Mouse (Mus musculus): ENCODE data around the gene 4930415O20Rik. TPM values are rescaled to one million over a fixed set of nuclear protein-coding genes. Genes with fewer than 3 reads are reported as not detected.

The 4930415O20Rik gene
- polyA plus RNA-seq, 1 experiment, result 5.1 TPM

- Histone ChIP-seq H3K4me3 (ENCODE audit: insufficient read depth, low read depth, low read length) (no peak overlapping the region), H3K27ac (replicated peaks; ENCODE audit: low read depth, low read length) (no peak overlapping the region), H3K4me1 (ENCODE audit: control insufficient read depth, insufficient read depth, insufficient read length, low read length) (no peaks in the 10 kb centered on the region)
Observed at GRCm38 (mm10) chr15:98626487-98627212, 55.8 kb downstream of the 4930415O20Rik start.

- no peaks in the 10 kb centered on the region for H3K4me1 ChIP-seq (ENCODE audit: control insufficient read depth, insufficient read depth, insufficient read length, low read length)
- no peak overlapping the region for H3K27ac ChIP-seq (replicated peaks; ENCODE audit: low read depth, low read length)
- H3K4me3 ChIP-seq (ENCODE audit: insufficient read depth, low read depth, low read length), result no peak overlapping the region
Observed at GRCm38 (mm10) chr15:98628589-98629254, 57.9 kb downstream of the 4930415O20Rik start.

- no peak overlapping the region for H3K4me3 ChIP-seq (ENCODE audit: insufficient read depth, low read depth, low read length)
- H3K4me1 ChIP-seq (ENCODE audit: control insufficient read depth, insufficient read depth, insufficient read length, low read length), result no peaks in the 10 kb centered on the region
- H3K27ac ChIP-seq (replicated peaks; ENCODE audit: low read depth, low read length), result no peak overlapping the region
Observed at GRCm38 (mm10) chr15:98629464-98629863, 58.7 kb downstream of the 4930415O20Rik start.

GRCm38 (mm10) chr15:98630540-98630939, 59.7 kb downstream of the 4930415O20Rik start, which contains the start of gene Cacnb3:
Gene Cacnb3, plus strand, starts transcription at chr15:98630840.
- no peak within 1 kb of the TSS for H3K27ac ChIP-seq (replicated peaks; ENCODE audit: low read depth, low read length)
- no peaks in the 10 kb centered on the region for H3K4me1 ChIP-seq (ENCODE audit: control insufficient read depth, insufficient read depth, insufficient read length, low read length)
- H3K4me3 ChIP-seq (ENCODE audit: insufficient read depth, low read depth, low read length), result no peak within 1 kb of the TSS

GRCm38 (mm10) chr15:98631493-98631892, 60.7 kb downstream of the 4930415O20Rik start:
- H3K4me1 ChIP-seq (ENCODE audit: control insufficient read depth, insufficient read depth, insufficient read length, low read length), result no peaks in the 10 kb centered on the region
- no peak overlapping the region for H3K4me3 ChIP-seq (ENCODE audit: insufficient read depth, low read depth, low read length)
- H3K27ac ChIP-seq (replicated peaks; ENCODE audit: low read depth, low read length), result no peak overlapping the region

GRCm38 (mm10) chr15:98632107-98632744, 61.4 kb downstream of the 4930415O20Rik start:
- Histone ChIP-seq H3K4me1 (ENCODE audit: control insufficient read depth, insufficient read depth, insufficient read length, low read length) (no peaks in the 10 kb centered on the region), H3K27ac (replicated peaks; ENCODE audit: low read depth, low read length) (no peak overlapping the region), H3K4me3 (ENCODE audit: insufficient read depth, low read depth, low read length) (peak overlapping the region; percentile 31; the same call in 1 of the 2 replicates)

- peak overlapping the region; percentile 31; the same call in 1 of the 2 replicates for H3K4me3 ChIP-seq (ENCODE audit: insufficient read depth, low read depth, low read length)
- H3K4me1 ChIP-seq (ENCODE audit: control insufficient read depth, insufficient read depth, insufficient read length, low read length), result no peaks in the 10 kb centered on the region
- no peak overlapping the region for H3K27ac ChIP-seq (replicated peaks; ENCODE audit: low read depth, low read length)
Observed at GRCm38 (mm10) chr15:98632921-98633320, 62.1 kb downstream of the 4930415O20Rik start.

GRCm38 (mm10) chr15:98633822-98634470, 63.1 kb downstream of the 4930415O20Rik start:
- Histone ChIP-seq H3K4me1 (ENCODE audit: control insufficient read depth, insufficient read depth, insufficient read length, low read length) (no peaks in the 10 kb centered on the region), H3K4me3 (ENCODE audit: insufficient read depth, low read depth, low read length) (peak overlapping the region; percentile 49), H3K27ac (replicated peaks; ENCODE audit: low read depth, low read length) (no peak overlapping the region)

- no peak overlapping the region for H3K27ac ChIP-seq (replicated peaks; ENCODE audit: low read depth, low read length)
- peak overlapping the region; percentile 49 for H3K4me3 ChIP-seq (ENCODE audit: insufficient read depth, low read depth, low read length)
- no peaks in the 10 kb centered on the region for H3K4me1 ChIP-seq (ENCODE audit: control insufficient read depth, insufficient read depth, insufficient read length, low read length)
Observed at GRCm38 (mm10) chr15:98634541-98635081, 63.8 kb downstream of the 4930415O20Rik start.

GRCm38 (mm10) chr15:98635291-98635841, 64.6 kb downstream of the 4930415O20Rik start:
- peak overlapping the region; percentile 35 for H3K4me3 ChIP-seq (ENCODE audit: insufficient read depth, low read depth, low read length)
- no peaks in the 10 kb centered on the region for H3K4me1 ChIP-seq (ENCODE audit: control insufficient read depth, insufficient read depth, insufficient read length, low read length)
- no peak overlapping the region for H3K27ac ChIP-seq (replicated peaks; ENCODE audit: low read depth, low read length)

GRCm38 (mm10) chr15:98636517-98636916, 65.7 kb downstream of the 4930415O20Rik start:
- no peak overlapping the region for H3K4me3 ChIP-seq (ENCODE audit: insufficient read depth, low read depth, low read length)
- H3K4me1 ChIP-seq (ENCODE audit: control insufficient read depth, insufficient read depth, insufficient read length, low read length), result no peaks in the 10 kb centered on the region

GRCm38 (mm10) chr15:98637155-98637554, 66.4 kb downstream of the 4930415O20Rik start:
- H3K27ac ChIP-seq (replicated peaks; ENCODE audit: low read depth, low read length), result no peak overlapping the region
- H3K4me3 ChIP-seq (ENCODE audit: insufficient read depth, low read depth, low read length), result no peak overlapping the region
- no peaks in the 10 kb centered on the region for H3K4me1 ChIP-seq (ENCODE audit: control insufficient read depth, insufficient read depth, insufficient read length, low read length)

More at GRCm38 (mm10) chr15:98636517-98636916, 65.7 kb downstream of the 4930415O20Rik start:
- no peak overlapping the region for H3K27ac ChIP-seq (replicated peaks; ENCODE audit: low read depth, low read length)

Measured in brown adipose tissue, adult 24 weeks (tissue).